7 mouse cellular contexts compared by ENCODE assay signal in the genomic region with DNA sequence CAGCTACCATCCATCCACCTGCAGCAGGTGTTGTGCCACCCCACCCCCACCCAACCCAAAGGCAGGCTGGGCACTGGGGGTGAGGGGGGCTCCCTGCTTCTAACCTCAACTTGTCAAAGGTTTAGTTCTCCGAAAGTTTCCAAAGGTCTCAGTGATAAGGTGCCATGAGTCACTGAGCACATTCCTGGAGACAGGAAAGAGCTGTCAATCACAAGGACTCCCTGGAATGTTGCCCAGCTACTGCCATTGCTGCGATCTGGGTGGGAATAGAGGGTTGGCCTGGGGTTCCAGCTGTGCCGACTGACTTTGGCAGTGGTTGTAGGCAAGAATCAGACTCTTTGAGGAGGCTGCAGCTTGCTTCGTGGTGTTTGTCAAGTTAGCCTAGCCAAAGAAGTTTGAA. TPM values are rescaled to one million over a fixed set of nuclear protein-coding genes. Genes with fewer than 3 reads are reported as not detected.
DNase-seq lines count a peak whose midpoint lies in the region; ATAC-seq lines count a peak whose summit lies in the region.

No protein-coding gene starts in this region.

- H3K9ac ChIP-seq in heart, embryonic 13.5 days: peak overlapping the region; percentile 98
- no peak overlapping the region for H3K9ac ChIP-seq in midbrain, embryonic 12.5 days (replicated peaks)

- DNase-seq in MN1 (ENCODE audit: low spot score): peak; percentile 41
- peak; percentile 85 for DNase-seq in adrenal gland, postnatal 14 days
- peak; percentile 83 for DNase-seq in kidney, postnatal 14 days
- no peak for DNase-seq in natural killer cell, adult 2 months (ENCODE audit: low spot score in 2 of 2)
- no peak for DNase-seq in spleen, postnatal 36 days (ENCODE audit: low spot score in 2 of 2)

- peak overlapping the region; percentile 94 for H3K4me2 ChIP-seq in heart, embryonic 13.5 days
- peak overlapping the region; percentile 91 for H3K4me2 ChIP-seq in midbrain, embryonic 12.5 days (replicated peaks)

- peak overlapping the region; percentile 91 for H3K4me3 ChIP-seq in heart, embryonic 13.5 days
- peak overlapping the region; percentile 91; the same call in 1 of the 2 replicates for H3K4me3 ChIP-seq in midbrain, embryonic 12.5 days

- H3K36me3 ChIP-seq in heart, embryonic 13.5 days: peaks cover 8% of the 10 kb centered on the region; the same call in 1 of the 2 replicates
- peaks cover 10% of the 10 kb centered on the region; the same call in 1 of the 2 replicates for H3K36me3 ChIP-seq in midbrain, embryonic 12.5 days

- peak overlapping the region; percentile 94 for H3K27ac ChIP-seq in heart, embryonic 13.5 days (replicated peaks)
- H3K27ac ChIP-seq in midbrain, embryonic 12.5 days (replicated peaks): no peak overlapping the region; the same call in 1 of the 2 replicates

- no peaks in the 10 kb centered on the region for H3K27me3 ChIP-seq in heart, embryonic 13.5 days (replicated peaks)
- H3K27me3 ChIP-seq in midbrain, embryonic 12.5 days: no peaks in the 10 kb centered on the region

- H3K9me3 ChIP-seq in heart, embryonic 13.5 days: no peaks in the 10 kb centered on the region
- no peaks in the 10 kb centered on the region for H3K9me3 ChIP-seq in midbrain, embryonic 12.5 days

- WGBS in heart, embryonic 13.5 days: 9% methylated on average over 4 of the region's 4 CpGs
- WGBS in midbrain, embryonic 12.5 days: 68% methylated on average over 4 of the region's 4 CpGs

- peaks cover 72% of the 10 kb centered on the region for H3K4me1 ChIP-seq in heart, embryonic 13.5 days
- H3K4me1 ChIP-seq in midbrain, embryonic 12.5 days: peaks cover 52% of the 10 kb centered on the region

- ATAC-seq in heart, embryonic 13.5 days (ENCODE audit: extremely low read depth, insufficient number of reproducible peaks, low FRiP score, low TSS enrichment): no peak
- no peak for ATAC-seq in midbrain, embryonic 12.5 days (ENCODE audit: low FRiP score, low read depth)

RNA-seq across cellular contexts. Expression of a gene that starts 2.7 kb away (rescaled TPM):
- total RNA-seq in adrenal gland, postnatal 14 days (2021): 259 and 278 TPM in 2 replicates
- polyA plus RNA-seq in heart, embryonic 13.5 days (2015; fragmentation: Nextera tagmentation; extraction: Ambion mirVana): 59.4 and 60.0 TPM in 2 replicates
- 69.4 and 82.8 TPM in 2 replicates for polyA plus RNA-seq in midbrain, embryonic 12.5 days (2016; fragmentation: Nextera tagmentation; extraction: Ambion mirVana)

Comparison
In these comparisons a context has a peak if more than half of its experiments do, and no peak if none do; other contexts are left out.
1. DNase-seq: peak in MN1 (single experiment), adrenal gland, postnatal 14 days (single experiment) and kidney, postnatal 14 days (single experiment); none in natural killer cell, adult 2 months (0 of 2) and spleen, postnatal 36 days (0 of 2).